Mouse (Mus musculus): ENCODE measurements around the gene Il16. TPM values are rescaled to one million over a fixed set of nuclear protein-coding genes. Genes with fewer than 3 reads are reported as not detected.
"Not testable (repeated sequence)": the region's sequence is repeated elsewhere in the genome, so short reads cannot be mapped to it uniquely, and the experiment has no call there.

Il16 gene
- polyA plus RNA-seq, 1 experiment from 2014 or later: 1.6 TPM

GRCm38 (mm10) chr7:83723221-83723620, 22.3 kb downstream of the Il16 start:
- ATAC-seq (replicated peaks; ENCODE audit: insufficient number of reproducible peaks, low FRiP score, low TSS enrichment, low read depth): no peak
- Histone ChIP-seq H3K27me3 (ENCODE audit: control insufficient read depth, insufficient read depth, low read length) (no peaks in the 10 kb centered on the region), H3K4me1 (ENCODE audit: control insufficient read depth, insufficient read depth, low read length) (no peaks in the 10 kb centered on the region), H3K4me3 (ENCODE audit: low read depth, low read length) (no peak overlapping the region), H3K4me2 (ENCODE audit: low read depth, low read length) (no peak overlapping the region), H3K9me3 (replicated peaks; ENCODE audit: control insufficient read depth, low read length) (no peaks in the 10 kb centered on the region), H3K36me3 (replicated peaks; ENCODE audit: control insufficient read depth, insufficient read depth, low read depth, low read length) (no peaks in the 10 kb centered on the region), H3K27ac (replicated peaks; ENCODE audit: low read depth, low read length) (no peak overlapping the region), H3K9ac (replicated peaks; ENCODE audit: low read length) (no peak overlapping the region)
- WGBS: 90% methylated on average over 8 of the region's 8 CpGs
- no peak for DNase-seq (ENCODE audit: low spot score)

GRCm38 (mm10) chr7:83722485-83722884, 23.0 kb downstream of the Il16 start:
- no peak overlapping the region for H3K4me3 ChIP-seq (ENCODE audit: low read depth, low read length)
- H3K9ac ChIP-seq (replicated peaks; ENCODE audit: low read length): no peak overlapping the region
- 93% methylated on average over 14 of the region's 14 CpGs for WGBS
- no peaks in the 10 kb centered on the region for H3K36me3 ChIP-seq (replicated peaks; ENCODE audit: control insufficient read depth, insufficient read depth, low read depth, low read length)
- ATAC-seq (replicated peaks; ENCODE audit: insufficient number of reproducible peaks, low FRiP score, low TSS enrichment, low read depth) (no peak), DNase-seq (ENCODE audit: low spot score) (no peak)
- no peaks in the 10 kb centered on the region for H3K9me3 ChIP-seq (replicated peaks; ENCODE audit: control insufficient read depth, low read length)
- H3K4me2 ChIP-seq (ENCODE audit: low read depth, low read length): no peak overlapping the region
- H3K27ac ChIP-seq (replicated peaks; ENCODE audit: low read depth, low read length): no peak overlapping the region
- H3K4me1 ChIP-seq (ENCODE audit: control insufficient read depth, insufficient read depth, low read length): no peaks in the 10 kb centered on the region
- no peaks in the 10 kb centered on the region for H3K27me3 ChIP-seq (ENCODE audit: control insufficient read depth, insufficient read depth, low read length)

- Histone ChIP-seq H3K9ac (replicated peaks; ENCODE audit: low read length) (no peak overlapping the region), H3K4me2 (ENCODE audit: low read depth, low read length) (no peak overlapping the region), H3K36me3 (replicated peaks; ENCODE audit: control insufficient read depth, insufficient read depth, low read depth, low read length) (no peaks in the 10 kb centered on the region), H3K4me1 (ENCODE audit: control insufficient read depth, insufficient read depth, low read length) (no peaks in the 10 kb centered on the region), H3K9me3 (replicated peaks; ENCODE audit: control insufficient read depth, low read length) (no peaks in the 10 kb centered on the region), H3K27ac (replicated peaks; ENCODE audit: low read depth, low read length) (no peak overlapping the region), H3K27me3 (ENCODE audit: control insufficient read depth, insufficient read depth, low read length) (no peaks in the 10 kb centered on the region), H3K4me3 (ENCODE audit: low read depth, low read length) (no peak overlapping the region)
- DNase-seq (ENCODE audit: low spot score) (no peak), ATAC-seq (replicated peaks; ENCODE audit: insufficient number of reproducible peaks, low FRiP score, low TSS enrichment, low read depth) (no peak)
- 71% methylated on average over 8 of the region's 8 CpGs for WGBS
These were observed 25.3 kb downstream of the Il16 start for GRCm38 (mm10) chr7:83720231-83720630.

- WGBS: 76% methylated on average over 5 of the region's 5 CpGs
- H3K27me3 ChIP-seq (ENCODE audit: control insufficient read depth, insufficient read depth, low read length): no peaks in the 10 kb centered on the region
- H3K4me2 ChIP-seq (ENCODE audit: low read depth, low read length): no peak overlapping the region
- no peaks in the 10 kb centered on the region for H3K36me3 ChIP-seq (replicated peaks; ENCODE audit: control insufficient read depth, insufficient read depth, low read depth, low read length)
- no peak overlapping the region for H3K9ac ChIP-seq (replicated peaks; ENCODE audit: low read length)
- ATAC-seq (replicated peaks; ENCODE audit: insufficient number of reproducible peaks, low FRiP score, low TSS enrichment, low read depth) (no peak), DNase-seq (ENCODE audit: low spot score) (no peak)
- H3K4me1 ChIP-seq (ENCODE audit: control insufficient read depth, insufficient read depth, low read length): no peaks in the 10 kb centered on the region
- no peak overlapping the region for H3K27ac ChIP-seq (replicated peaks; ENCODE audit: low read depth, low read length)
- no peaks in the 10 kb centered on the region for H3K9me3 ChIP-seq (replicated peaks; ENCODE audit: control insufficient read depth, low read length)
- no peak overlapping the region for H3K4me3 ChIP-seq (ENCODE audit: low read depth, low read length)
These were observed 28.4 kb downstream of the Il16 start for GRCm38 (mm10) chr7:83717021-83717725.

GRCm38 (mm10) chr7:83713639-83714038, 31.9 kb downstream of the Il16 start:
- ATAC-seq (replicated peaks; ENCODE audit: insufficient number of reproducible peaks, low FRiP score, low TSS enrichment, low read depth) (no peak), DNase-seq (ENCODE audit: low spot score) (no peak)
- H3K4me3 ChIP-seq (ENCODE audit: low read depth, low read length): no peak overlapping the region
- H3K4me2 ChIP-seq (ENCODE audit: low read depth, low read length): no peak overlapping the region
- no peaks in the 10 kb centered on the region for H3K4me1 ChIP-seq (ENCODE audit: control insufficient read depth, insufficient read depth, low read length)
- no peaks in the 10 kb centered on the region for H3K27me3 ChIP-seq (ENCODE audit: control insufficient read depth, insufficient read depth, low read length)
- H3K9ac ChIP-seq (replicated peaks; ENCODE audit: low read length): no peak overlapping the region
- no peaks in the 10 kb centered on the region for H3K36me3 ChIP-seq (replicated peaks; ENCODE audit: control insufficient read depth, insufficient read depth, low read depth, low read length)
- no peak overlapping the region for H3K27ac ChIP-seq (replicated peaks; ENCODE audit: low read depth, low read length)
- 73% methylated on average over 1 of the region's 1 CpGs for WGBS
- no peaks in the 10 kb centered on the region for H3K9me3 ChIP-seq (replicated peaks; ENCODE audit: control insufficient read depth, low read length)

- not testable (repeated sequence) for H3K27me3 ChIP-seq (ENCODE audit: control insufficient read depth, insufficient read depth, low read length); H3K9ac ChIP-seq (replicated peaks; ENCODE audit: low read length); DNase-seq (ENCODE audit: low spot score); H3K4me2 ChIP-seq (ENCODE audit: low read depth, low read length); H3K4me1 ChIP-seq (ENCODE audit: control insufficient read depth, insufficient read depth, low read length); ATAC-seq (replicated peaks; ENCODE audit: insufficient number of reproducible peaks, low FRiP score, low TSS enrichment, low read depth); H3K9me3 ChIP-seq (replicated peaks; ENCODE audit: control insufficient read depth, low read length); H3K27ac ChIP-seq (replicated peaks; ENCODE audit: low read depth, low read length); H3K36me3 ChIP-seq (replicated peaks; ENCODE audit: control insufficient read depth, insufficient read depth, low read depth, low read length); H3K4me3 ChIP-seq (ENCODE audit: low read depth, low read length)
- 92% methylated on average over 10 of the region's 10 CpGs for WGBS
These were observed 33.8 kb downstream of the Il16 start for GRCm38 (mm10) chr7:83711676-83712259.

- Histone ChIP-seq H3K9ac (replicated peaks; ENCODE audit: low read length) (no peak overlapping the region), H3K4me3 (ENCODE audit: low read depth, low read length) (no peak overlapping the region), H3K27ac (replicated peaks; ENCODE audit: low read depth, low read length) (no peak overlapping the region), H3K4me1 (ENCODE audit: control insufficient read depth, insufficient read depth, low read length) (no peaks in the 10 kb centered on the region; the same call in 1 of the 2 replicates), H3K4me2 (ENCODE audit: low read depth, low read length) (no peak overlapping the region), H3K27me3 (ENCODE audit: control insufficient read depth, insufficient read depth, low read length) (no peaks in the 10 kb centered on the region), H3K9me3 (replicated peaks; ENCODE audit: control insufficient read depth, low read length) (no peaks in the 10 kb centered on the region), H3K36me3 (replicated peaks; ENCODE audit: control insufficient read depth, insufficient read depth, low read depth, low read length) (no peaks in the 10 kb centered on the region)
- ATAC-seq (replicated peaks; ENCODE audit: insufficient number of reproducible peaks, low FRiP score, low TSS enrichment, low read depth) (no peak), DNase-seq (ENCODE audit: low spot score) (peak; percentile 81)
- 43% methylated on average over 9 of the region's 9 CpGs for WGBS
These were observed 42.3 kb downstream of the Il16 start for GRCm38 (mm10) chr7:83703046-83703775.
